Mouse (Mus musculus): ENCODE results near the gene Ncaph2. TPM values are rescaled to one million over a fixed set of nuclear protein-coding genes. Genes with fewer than 3 reads are reported as not detected.

The Ncaph2 gene
- polyA plus RNA-seq, 1 experiment = 182 TPM

DNA sequence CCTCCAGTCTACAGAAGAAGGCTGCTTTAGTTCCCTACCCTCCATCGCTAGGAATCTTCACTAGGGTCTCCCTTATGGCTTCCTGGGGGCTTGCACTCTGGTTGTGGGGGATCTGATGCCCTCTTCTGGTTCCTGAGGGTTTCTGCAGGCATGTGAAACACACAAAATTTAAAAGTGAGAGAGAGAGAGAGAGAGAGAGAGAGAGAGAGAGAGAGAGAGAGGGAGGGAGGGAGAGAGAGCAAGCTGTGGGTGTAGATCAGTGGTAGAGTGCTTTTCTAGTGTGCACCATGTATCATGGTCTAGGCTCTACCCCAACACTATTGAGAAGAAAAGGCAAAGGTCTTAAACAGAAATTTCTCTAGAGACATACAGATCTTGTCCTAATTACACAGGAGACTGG is 13.8 kb upstream of the Ncaph2 start:
- no peak for TF ChIP-seq USF1 (IDR thresholded peaks at IDR 0.05; ENCODE audit: low read depth)
- TF ChIP-seq MAX (IDR thresholded peaks at IDR 0.05; ENCODE audit: low read depth) = no peak
- TF ChIP-seq TCF3 (IDR thresholded peaks at IDR 0.05; ENCODE audit: insufficient read length, low read depth) = no peak
- Histone ChIP-seq H3K27me3 (ENCODE audit: control insufficient read depth, insufficient read depth, insufficient read length) (peaks cover 6% of the 10 kb centered on the region), H3K4me3 (no peak overlapping the region), H3K4me2 (ENCODE audit: low read depth) (no peak overlapping the region), H3K79me2 (ENCODE audit: control insufficient read depth, insufficient read depth) (no peaks in the 10 kb centered on the region), H3K36me3 (ENCODE audit: control insufficient read depth, insufficient read depth) (no peaks in the 10 kb centered on the region), H3ac (ENCODE audit: control insufficient read depth, insufficient read length) (no peak overlapping the region)

DNA sequence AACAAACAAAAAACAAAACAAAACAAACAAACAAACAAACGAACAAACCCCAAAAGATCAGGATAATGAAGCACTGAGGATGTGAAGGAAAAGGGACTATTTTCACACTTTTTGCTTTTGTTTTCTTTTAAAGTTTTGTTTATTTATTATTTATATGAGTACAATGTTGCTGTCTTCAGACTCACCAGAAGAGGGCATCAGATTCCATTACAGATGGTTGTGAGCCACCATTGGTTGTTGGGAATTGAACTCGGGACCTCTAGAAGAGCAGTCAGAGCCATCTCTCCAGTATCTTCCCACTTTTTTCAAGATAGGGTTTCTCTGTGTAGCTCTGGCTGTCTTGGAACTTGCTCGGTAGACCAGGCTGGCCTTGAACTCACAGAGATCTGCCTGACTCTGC is 12.2 kb upstream of the Ncaph2 start:
- H3K4me3 ChIP-seq = no peak overlapping the region

DNA sequence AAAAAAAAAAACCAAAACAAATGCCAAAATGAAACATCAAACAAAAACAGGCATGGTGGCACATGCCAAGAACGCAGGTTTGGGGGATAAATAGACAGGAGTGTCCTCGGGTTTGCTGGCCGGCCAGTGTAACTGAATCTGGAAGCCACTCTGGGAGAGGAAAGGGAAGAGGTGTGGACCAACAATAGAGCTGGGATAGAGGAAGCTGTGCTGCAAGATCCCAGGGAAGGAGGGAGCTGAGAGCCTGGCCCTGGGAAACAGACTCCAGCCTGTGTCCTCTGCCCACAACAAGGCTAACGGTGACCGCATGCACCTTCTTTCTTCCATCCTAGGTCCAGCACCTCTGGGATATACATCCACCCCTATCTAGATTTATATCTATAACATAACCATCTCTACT is 5.1 kb upstream of the Ncaph2 start:
- no peaks in the 10 kb centered on the region for H3K27me3 ChIP-seq (ENCODE audit: control insufficient read depth, insufficient read depth, insufficient read length)
- H3K36me3 ChIP-seq (ENCODE audit: control insufficient read depth, insufficient read depth) = peaks cover 4% of the 10 kb centered on the region
- no peak overlapping the region for H3K4me3 ChIP-seq
- H3K4me2 ChIP-seq (ENCODE audit: low read depth) = no peak overlapping the region
- H3ac ChIP-seq (ENCODE audit: control insufficient read depth, insufficient read length) = no peak overlapping the region
- peaks cover 14% of the 10 kb centered on the region for H3K79me2 ChIP-seq (ENCODE audit: control insufficient read depth, insufficient read depth)
- TF ChIP-seq MAX (IDR thresholded peaks at IDR 0.05; ENCODE audit: low read depth) = no peak
- no peak for TF ChIP-seq MYOD1 (IDR thresholded peaks at IDR 0.05; ENCODE audit: control insufficient read depth in 1 of 3, insufficient read length in 2 of 3, low read depth in 2 of 3)
- no peak for TF ChIP-seq CEBPB (IDR thresholded peaks at IDR 0.05; ENCODE audit: insufficient read depth, poor library complexity, severe bottlenecking)
- no peak for TF ChIP-seq USF1 (IDR thresholded peaks at IDR 0.05; ENCODE audit: low read depth)
- TF ChIP-seq TCF3 (IDR thresholded peaks at IDR 0.05; ENCODE audit: insufficient read length, low read depth) = no peak

More for the DNA sequence above, 12.2 kb upstream of the Ncaph2 start:
- no peak overlapping the region for H3K4me2 ChIP-seq (ENCODE audit: low read depth)
- no peaks in the 10 kb centered on the region for H3K36me3 ChIP-seq (ENCODE audit: control insufficient read depth, insufficient read depth)
- no peak for TF ChIP-seq USF1 (IDR thresholded peaks at IDR 0.05; ENCODE audit: low read depth)
- no peak for TF ChIP-seq MYOG (IDR thresholded peaks at IDR 0.05; ENCODE audit: control insufficient read depth in 1 of 3, insufficient read depth in 1 of 3, insufficient read length in 2 of 3, low read depth in 2 of 3)
- TF ChIP-seq TCF3 (IDR thresholded peaks at IDR 0.05; ENCODE audit: insufficient read length, low read depth) = no peak
- no peak for TF ChIP-seq E2F4 (IDR thresholded peaks at IDR 0.05; ENCODE audit: insufficient read depth)
- TF ChIP-seq MAX (IDR thresholded peaks at IDR 0.05; ENCODE audit: low read depth) = no peak
- no peak for TF ChIP-seq CEBPB (IDR thresholded peaks at IDR 0.05; ENCODE audit: insufficient read depth, poor library complexity, severe bottlenecking)
- no peak for TF ChIP-seq TCF12 (IDR thresholded peaks at IDR 0.05; ENCODE audit: insufficient read depth, poor library complexity, severe bottlenecking)
- no peak for TF ChIP-seq SRF (IDR thresholded peaks at IDR 0.05; ENCODE audit: control insufficient read depth, insufficient read length, low read depth)
- TF ChIP-seq REST (IDR thresholded peaks at IDR 0.05; ENCODE audit: insufficient read depth, insufficient read length) = no peak
- no peak for TF ChIP-seq POLR2A (IDR thresholded peaks at IDR 0.05; ENCODE audit: insufficient read length, low read depth)
- no peak for TF ChIP-seq POLR2AphosphoS2 (IDR thresholded peaks at IDR 0.05; ENCODE audit: insufficient read length, low read depth)
- TF ChIP-seq MYOD1 (IDR thresholded peaks at IDR 0.05; ENCODE audit: control insufficient read depth in 1 of 3, insufficient read length in 2 of 3, low read depth in 2 of 3) = no peak
- H3K27me3 ChIP-seq (ENCODE audit: control insufficient read depth, insufficient read depth, insufficient read length) = peaks cover 6% of the 10 kb centered on the region
- no peak overlapping the region for H3ac ChIP-seq (ENCODE audit: control insufficient read depth, insufficient read length)
- H3K79me2 ChIP-seq (ENCODE audit: control insufficient read depth, insufficient read depth) = no peaks in the 10 kb centered on the region

DNA sequence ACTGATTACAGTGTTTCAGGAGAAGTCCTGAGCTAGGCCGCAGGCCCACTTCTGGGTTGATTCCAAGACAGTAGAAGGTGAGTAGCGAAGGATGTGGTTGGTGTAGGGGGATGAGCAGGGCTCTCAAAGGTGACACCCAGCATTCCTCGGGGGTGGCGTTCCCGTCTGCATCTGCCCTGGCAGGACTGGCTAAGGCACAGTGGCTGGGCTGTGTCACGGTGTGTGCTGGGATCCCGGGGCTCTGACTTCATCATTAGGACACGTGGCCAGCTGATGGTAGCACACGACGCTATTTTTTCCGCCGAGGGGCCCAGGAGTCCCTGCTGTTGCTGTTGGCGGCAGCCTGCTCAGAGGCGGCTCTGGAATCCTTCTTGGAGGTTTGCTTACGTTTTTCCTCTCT is 4.2 kb upstream of the Ncaph2 start:
- Histone ChIP-seq H3K36me3 (ENCODE audit: control insufficient read depth, insufficient read depth) (peaks cover 4% of the 10 kb centered on the region), H3ac (ENCODE audit: control insufficient read depth, insufficient read length) (no peak overlapping the region), H3K4me2 (ENCODE audit: low read depth) (no peak overlapping the region), H3K27me3 (ENCODE audit: control insufficient read depth, insufficient read depth, insufficient read length) (no peaks in the 10 kb centered on the region), H3K4me3 (no peak overlapping the region), H3K79me2 (ENCODE audit: control insufficient read depth, insufficient read depth) (peaks cover 20% of the 10 kb centered on the region)
- TF ChIP-seq TCF3 (IDR thresholded peaks at IDR 0.05; ENCODE audit: insufficient read length, low read depth) (no peak), E2F4 (IDR thresholded peaks at IDR 0.05; ENCODE audit: insufficient read depth) (no peak), MAX (IDR thresholded peaks at IDR 0.05; ENCODE audit: low read depth) (no peak), USF1 (IDR thresholded peaks at IDR 0.05; ENCODE audit: low read depth) (no peak), POLR2AphosphoS2 (IDR thresholded peaks at IDR 0.05; ENCODE audit: insufficient read length, low read depth) (no peak), MYOD1 (IDR thresholded peaks at IDR 0.05; ENCODE audit: control insufficient read depth in 1 of 3, insufficient read length in 2 of 3, low read depth in 2 of 3) (no peak), MYOG (IDR thresholded peaks at IDR 0.05; ENCODE audit: control insufficient read depth in 1 of 3, insufficient read depth in 1 of 3, insufficient read length in 2 of 3, low read depth in 2 of 3) (no peak), CEBPB (IDR thresholded peaks at IDR 0.05; ENCODE audit: insufficient read depth, poor library complexity, severe bottlenecking) (no peak), SRF (IDR thresholded peaks at IDR 0.05; ENCODE audit: control insufficient read depth, insufficient read length, low read depth) (no peak), POLR2A (IDR thresholded peaks at IDR 0.05; ENCODE audit: insufficient read length, low read depth) (no peak), REST (IDR thresholded peaks at IDR 0.05; ENCODE audit: insufficient read depth, insufficient read length) (no peak), TCF12 (IDR thresholded peaks at IDR 0.05; ENCODE audit: insufficient read depth, poor library complexity, severe bottlenecking) (no peak)

DNA sequence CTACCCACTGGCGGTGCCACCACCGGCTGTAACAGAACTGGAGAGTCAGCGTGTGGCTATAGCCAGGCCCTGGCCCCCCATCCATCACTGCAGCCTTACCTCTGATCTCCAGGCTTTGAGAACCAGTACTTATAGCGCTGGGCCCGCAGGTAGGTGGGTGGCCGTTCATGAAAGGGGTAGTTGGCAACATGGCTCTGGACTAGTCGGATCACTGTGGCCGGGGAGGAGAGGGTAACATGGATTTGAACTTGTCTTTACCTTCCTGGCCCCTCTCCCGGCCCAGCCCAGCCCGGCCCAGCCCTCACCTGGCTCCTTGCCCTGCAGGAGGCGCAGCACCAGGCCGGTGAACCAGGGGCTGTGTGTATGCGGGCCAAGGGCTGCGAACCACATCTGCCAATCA is 3.5 kb upstream of the Ncaph2 start:
- Histone ChIP-seq H3K36me3 (ENCODE audit: control insufficient read depth, insufficient read depth) (peaks cover 4% of the 10 kb centered on the region), H3K79me2 (ENCODE audit: control insufficient read depth, insufficient read depth) (peaks cover 27% of the 10 kb centered on the region), H3K4me2 (ENCODE audit: low read depth) (no peak overlapping the region), H3K4me3 (no peak overlapping the region), H3ac (ENCODE audit: control insufficient read depth, insufficient read length) (no peak overlapping the region), H3K27me3 (ENCODE audit: control insufficient read depth, insufficient read depth, insufficient read length) (no peaks in the 10 kb centered on the region)
- TF ChIP-seq POLR2A (IDR thresholded peaks at IDR 0.05; ENCODE audit: insufficient read length, low read depth) (no peak), TCF12 (IDR thresholded peaks at IDR 0.05; ENCODE audit: insufficient read depth, poor library complexity, severe bottlenecking) (no peak), E2F4 (IDR thresholded peaks at IDR 0.05; ENCODE audit: insufficient read depth) (no peak), REST (IDR thresholded peaks at IDR 0.05; ENCODE audit: insufficient read depth, insufficient read length) (no peak), POLR2AphosphoS2 (IDR thresholded peaks at IDR 0.05; ENCODE audit: insufficient read length, low read depth) (no peak), TCF3 (IDR thresholded peaks at IDR 0.05; ENCODE audit: insufficient read length, low read depth) (no peak), MYOG (IDR thresholded peaks at IDR 0.05; ENCODE audit: control insufficient read depth in 1 of 3, insufficient read depth in 1 of 3, insufficient read length in 2 of 3, low read depth in 2 of 3) (no peak), SRF (IDR thresholded peaks at IDR 0.05; ENCODE audit: control insufficient read depth, insufficient read length, low read depth) (no peak)
